Mouse (Mus musculus) CH12.LX (cell line): ENCODE data around the gene H1foo. TPM values are rescaled to one million over a fixed set of nuclear protein-coding genes. Genes with fewer than 3 reads are reported as not detected.

Experiments
- DNase-seq: peaks from one replicate; pipeline ENCODE4 v3.0.0-alpha.2; 2013; ENCODE audit errors: extremely low read depth
- H3K27ac ChIP-seq: 2 replicates; pipeline ENCODE4 v1.5.1; 2012; ENCODE audit warnings: low read depth, mild to moderate bottlenecking, control low read depth, moderate library complexity; ENCODE audit not compliant: insufficient read depth
- H3K27me3 ChIP-seq: replicated peaks from 2 replicates; pipeline ENCODE3; 2012; ENCODE audit warnings: inconsistent platforms
- H3K36me3 ChIP-seq, 2 experiments: replicated peaks in 1 of 2; 2 replicates each; pipeline versions ENCODE3 to v1.6.1; 2012; ENCODE audit warnings: inconsistent platforms in 1 of 2, low read length in 1 of 2, mild to moderate bottlenecking in 1 of 2, mixed read lengths in 1 of 2, moderate library complexity in 1 of 2; ENCODE audit not compliant: control insufficient read depth in 1 of 2, insufficient read depth in 1 of 2
- H3K4me1 ChIP-seq, 2 experiments: 2 replicates each; pipeline ENCODE4 v1.6.1; 2012; ENCODE audit warnings: inconsistent platforms in 1 of 2, moderate library complexity in 1 of 2; ENCODE audit not compliant: insufficient read depth in 2 of 2, control insufficient read depth in 1 of 2
- H3K4me2 ChIP-seq: 2 replicates; pipeline ENCODE4 v1.6.1; 2012; ENCODE audit warnings: low read depth, mild to moderate bottlenecking, control low read depth; ENCODE audit not compliant: poor library complexity, insufficient read depth, severe bottlenecking
- H3K4me3 ChIP-seq, 3 experiments: fragments of 150-350 bp in 1 of 3; sonication (generic) in 1 of 3; replicated peaks in 1 of 3; 2 replicates each; pipeline versions ENCODE3 to v1.5.1; 2011 to 2012; ENCODE audit warnings: low read depth in 2 of 3, low read length in 2 of 3, mild to moderate bottlenecking in 2 of 3, moderate library complexity in 2 of 3, control low read depth in 1 of 3, improper control_type of control experiment in 1 of 3, inconsistent platforms in 1 of 3, mixed read lengths in 1 of 3; ENCODE audit not compliant: poor library complexity in 1 of 3
- H3K79me2 ChIP-seq: replicated peaks from 2 replicates; pipeline ENCODE4 v1.6.1; 2012; ENCODE audit warnings: mild to moderate bottlenecking, moderate library complexity; ENCODE audit not compliant: control insufficient read depth, poor library complexity, insufficient read depth, severe bottlenecking; ENCODE audit errors: extremely low read depth
- H3K9ac ChIP-seq: 2 replicates; pipeline ENCODE4 v1.6.1; 2012; ENCODE audit warnings: low read depth, mild to moderate bottlenecking, control low read depth, moderate library complexity; ENCODE audit not compliant: insufficient read depth
- H3K9me3 ChIP-seq: replicated peaks from 2 replicates; pipeline ENCODE3; 2012; ENCODE audit warnings: low read length, inconsistent platforms, mixed read lengths
- CHD1 ChIP-seq: IDR thresholded peaks from 2 replicates; pipeline ENCODE4 v1.6.1; 2012; ENCODE audit warnings: low read depth, low read length, improper control_type of control experiment, inconsistent platforms
- CHD2 ChIP-seq: IDR thresholded peaks from 2 replicates; pipeline ENCODE4 v1.6.1; 2011; ENCODE audit warnings: low read length, improper control_type of control experiment
- CTCF ChIP-seq, 2 experiments: IDR thresholded peaks in 1 of 2; conservative IDR thresholded peaks in 1 of 2; 2 replicates each; pipeline ENCODE4 v1.5.1; 2011 to 2012; ENCODE audit warnings: low read depth in 2 of 2, low read length in 2 of 2, improper control_type of control experiment in 1 of 2, inconsistent platforms in 1 of 2, mild to moderate bottlenecking in 1 of 2, moderate library complexity in 1 of 2
- E2F4 ChIP-seq: IDR thresholded peaks from 2 replicates; pipeline ENCODE4 v1.6.1; 2011; ENCODE audit warnings: low read depth, low read length, improper control_type of control experiment; ENCODE audit not compliant: insufficient replicate concordance
- ELF1 ChIP-seq: IDR thresholded peaks from 2 replicates; pipeline ENCODE4 v1.6.1; 2014; ENCODE audit warnings: low read depth, mild to moderate bottlenecking, inconsistent platforms, low read length, improper control_type of control experiment
- GABPA ChIP-seq: IDR thresholded peaks from 2 replicates; pipeline ENCODE4 v1.6.1; 2012; ENCODE audit warnings: low read depth, low read length, improper control_type of control experiment, inconsistent platforms; ENCODE audit not compliant: insufficient replicate concordance
- HCFC1 ChIP-seq: IDR thresholded peaks from 2 replicates; pipeline ENCODE4 v1.6.1; 2012; ENCODE audit warnings: low read depth, mild to moderate bottlenecking, inconsistent platforms, low read length, improper control_type of control experiment
- JUND ChIP-seq: conservative IDR thresholded peaks from 2 replicates; pipeline ENCODE4 v1.6.1; 2011; ENCODE audit warnings: low read depth, low read length, improper control_type of control experiment
- KAT2A ChIP-seq: IDR thresholded peaks from 2 replicates; pipeline ENCODE4 v1.6.1; 2012; ENCODE audit warnings: low read length, improper control_type of control experiment, inconsistent platforms; ENCODE audit not compliant: insufficient replicate concordance
- MAZ ChIP-seq: IDR thresholded peaks from 2 replicates; pipeline ENCODE4 v1.6.1; 2012; ENCODE audit warnings: low read depth, mild to moderate bottlenecking, inconsistent platforms, low read length, improper control_type of control experiment, moderate library complexity
- MYC ChIP-seq: IDR thresholded peaks from 2 replicates; pipeline ENCODE4 v1.6.1; 2011; ENCODE audit warnings: low read depth, mild to moderate bottlenecking, improper control_type of control experiment, low read length
- NELFE ChIP-seq: IDR thresholded peaks from 2 replicates; pipeline ENCODE4 v1.6.1; 2011; ENCODE audit warnings: low read depth, low read length, improper control_type of control experiment
- NRF1 ChIP-seq: IDR thresholded peaks from 2 replicates; pipeline ENCODE4 v1.6.1; 2014; ENCODE audit warnings: low read depth, mild to moderate bottlenecking, inconsistent platforms, low read length, improper control_type of control experiment, moderate library complexity
- PAX5 ChIP-seq: IDR thresholded peaks from 2 replicates; pipeline ENCODE4 v1.6.1; 2012; ENCODE audit warnings: low read length, inconsistent platforms, mixed read lengths
- POLR2A ChIP-seq: IDR thresholded peaks from 2 replicates; pipeline ENCODE4 v1.6.1; 2011; ENCODE audit warnings: low read depth, mild to moderate bottlenecking, improper control_type of control experiment, low read length
- POLR2AphosphoS2 ChIP-seq: IDR thresholded peaks from 2 replicates; pipeline ENCODE4 v1.6.1; 2011; ENCODE audit warnings: low read depth, low read length, improper control_type of control experiment
- RCOR1 ChIP-seq: conservative IDR thresholded peaks from 2 replicates; pipeline ENCODE4 v1.6.1; 2012; ENCODE audit warnings: low read depth, mild to moderate bottlenecking, inconsistent platforms, low read length, improper control_type of control experiment
- SMC3 ChIP-seq: IDR thresholded peaks from 2 replicates; pipeline ENCODE4 v1.6.1; 2011; ENCODE audit warnings: low read depth, low read length, improper control_type of control experiment
- TBP ChIP-seq: conservative IDR thresholded peaks from 2 replicates; pipeline ENCODE4 v1.6.1; 2011; ENCODE audit warnings: low read depth, low read length, improper control_type of control experiment
- TCF12 ChIP-seq: IDR thresholded peaks from 2 replicates; pipeline ENCODE4 v1.6.1; 2014; ENCODE audit warnings: low read depth, mild to moderate bottlenecking, inconsistent platforms, low read length, improper control_type of control experiment
- UBTF ChIP-seq: IDR thresholded peaks from 2 replicates; pipeline ENCODE4 v1.6.1; 2012; ENCODE audit warnings: low read depth, mild to moderate bottlenecking, inconsistent platforms, low read length, improper control_type of control experiment, moderate library complexity
- dilution Hi-C: fragments of 300-500 bp; cut with MboI; formaldehyde crosslinking; loops from 2 replicates; pipeline ENCODE4 v1.14.3; 2020; ENCODE audit warnings: low sequenced_read_pairs; ENCODE audit not compliant: extremely low pct_unique_long_range_greater_than_20kb, extremely low pct_ligation_motif_present
- in situ Hi-C: fragments of 300-500 bp; cut with MboI; formaldehyde crosslinking; loops from 3 replicates; pipeline ENCODE4 v1.14.3; 2019; ENCODE audit warnings: low sequenced_read_pairs, low pct_ligation_motif_present, low pct_unique_long_range_greater_than_20kb, mixed read lengths
- polyA plus RNA-seq: library from polyadenylated mRNA; unstranded; fragments of >175 nt; gene quantifications from 2 replicates; pipeline ENCODE4 v1.2.1, GENCODE M21; 2012; ENCODE audit warnings: low read depth; ENCODE audit not compliant: insufficient read length
- total RNA-seq, 2 experiments: library from RNA; depleted of rRNA; stranded (reverse); fragments of 300-350 nt in 1 of 2; fragments of >200 nt in 1 of 2; gene quantifications; 2 replicates each; pipeline ENCODE4 v1.2.3; 2012 to 2014

H1foo gene
- total and polyA plus RNA-seq, 3 experiments: 0.77 to 1.0 (median 0.89) TPM

DNA sequence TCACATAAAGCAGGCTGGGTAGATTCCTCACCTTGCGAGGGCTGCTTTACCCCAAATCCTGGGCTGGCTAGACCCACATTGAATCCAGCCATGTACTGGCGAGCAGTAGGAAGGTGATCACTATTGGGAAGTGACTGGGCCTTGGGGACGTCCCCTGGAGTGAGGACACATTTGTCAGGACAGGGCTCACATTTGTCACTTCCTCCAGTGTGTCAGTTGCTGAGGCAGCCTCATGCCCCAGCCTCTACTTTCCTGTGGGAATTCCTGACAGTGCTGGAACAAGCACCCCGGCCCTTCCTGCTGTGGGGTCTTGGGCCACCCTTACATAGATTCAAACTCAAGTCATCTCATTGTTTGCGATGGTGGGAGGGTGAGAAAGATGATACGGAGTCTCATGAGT, 33.0 kb upstream of the H1foo start:
- peaks cover 50 to 63% of the 10 kb centered on the region in 2 experiments for H3K4me1 ChIP-seq
- no peak for TF ChIP-seq CHD1
- no peak for TF ChIP-seq E2F4
- TF ChIP-seq MAZ: no peak
- no peak for TF ChIP-seq TCF12
- no peak for TF ChIP-seq PAX5
- TF ChIP-seq POLR2AphosphoS2: no peak
- no peak for TF ChIP-seq NRF1
- TF ChIP-seq CHD2: no peak
- no peak for TF ChIP-seq HCFC1
- TF ChIP-seq TBP: no peak
- no peak for TF ChIP-seq NELFE
- TF ChIP-seq ELF1: no peak
- TF ChIP-seq POLR2A: no peak
- no peak for TF ChIP-seq GABPA
- TF ChIP-seq UBTF: no peak
- TF ChIP-seq CTCF (conservative IDR thresholded peaks at IDR 0.05 in 1 of 2, IDR thresholded peaks at IDR 0.05 in 1 of 2; ENCODE audit: low read depth in 2 of 2, low read length in 2 of 2): no peak
- TF ChIP-seq KAT2A: no peak
- TF ChIP-seq MYC: no peak
- TF ChIP-seq JUND: no peak
- dilution Hi-C loops (no loop called here), in situ Hi-C loops (no loop called here)
- peaks cover 0 to 18% of the 10 kb centered on the region in 2 experiments for H3K36me3 ChIP-seq
- no peaks in the 10 kb centered on the region for H3K27me3 ChIP-seq
- no peak overlapping the region for H3K4me3 ChIP-seq
- no peak overlapping the region for H3K9ac ChIP-seq
- H3K9me3 ChIP-seq: no peaks in the 10 kb centered on the region
- peak overlapping the region; percentile 12; the same call in 1 of the 2 replicates for H3K27ac ChIP-seq
- H3K79me2 ChIP-seq: no peaks in the 10 kb centered on the region
- DNase-seq: no peak
- no peak overlapping the region for H3K4me2 ChIP-seq

DNA sequence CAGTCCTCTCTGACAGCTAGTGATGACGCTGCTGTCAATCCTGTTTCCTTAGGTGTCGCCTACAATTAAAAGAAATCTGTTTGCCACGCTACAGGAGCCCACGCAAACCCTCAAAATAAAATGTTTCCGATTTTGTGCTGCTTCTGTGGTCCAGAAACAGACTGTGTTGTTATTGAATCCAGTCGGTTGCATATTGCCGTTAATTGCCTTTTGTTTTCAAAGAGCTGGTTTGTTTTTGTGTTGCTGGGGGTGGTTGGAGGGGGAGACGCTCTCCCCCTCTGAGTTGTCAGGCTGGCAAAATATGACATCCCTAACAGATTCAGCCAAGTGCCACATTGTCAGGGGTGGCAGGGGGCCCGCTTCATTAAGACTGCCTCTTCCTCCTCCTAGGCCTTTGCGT, 31.3 kb upstream of the H1foo start:
- H3K27ac ChIP-seq: no peak overlapping the region
- no peaks in the 10 kb centered on the region for H3K79me2 ChIP-seq
- dilution Hi-C loops (no loop called here), in situ Hi-C loops (no loop called here)
- H3K9ac ChIP-seq: no peak overlapping the region
- no peaks in the 10 kb centered on the region for H3K9me3 ChIP-seq
- H3K36me3 ChIP-seq: peaks cover 0 to 21% of the 10 kb centered on the region in 2 experiments
- H3K4me3 ChIP-seq: no peak overlapping the region
- no peak for DNase-seq
- TF ChIP-seq SMC3 (no peak), RCOR1 (no peak)
- H3K4me2 ChIP-seq: no peak overlapping the region
- peaks cover 35 to 48% of the 10 kb centered on the region in 2 experiments for H3K4me1 ChIP-seq
- no peaks in the 10 kb centered on the region for H3K27me3 ChIP-seq
